Mouse (Mus musculus) liver, embryonic 12.5 days (tissue): ENCODE measurements around the gene Arhgef10l. TPM values are rescaled to one million over a fixed set of nuclear protein-coding genes. Genes with fewer than 3 reads are reported as not detected.

Experiments
- ATAC-seq: fragments of 200-750 bp; cut with Nextera tagmentation; 2 replicates; pipeline ENCODE4 v1.8.0; 2017; ENCODE audit warnings: moderate number of reproducible peaks, mild to moderate bottlenecking, moderate library complexity
- H3K27ac ChIP-seq: fragments of 300-500 bp; sonication (generic); 2 replicates; pipeline ENCODE4 v1.5.1; 2016; ENCODE audit warnings: mild to moderate bottlenecking
- H3K27me3 ChIP-seq: fragments of 300-500 bp; sonication (generic); replicated peaks from 2 replicates; pipeline ENCODE4 v1.6.1; 2016; ENCODE audit warnings: mild to moderate bottlenecking, moderate library complexity
- H3K36me3 ChIP-seq: fragments of 300-500 bp; sonication (generic); 2 replicates; pipeline ENCODE4 v1.6.1; 2016; ENCODE audit warnings: mild to moderate bottlenecking, moderate library complexity
- H3K4me1 ChIP-seq: fragments of 300-500 bp; sonication (generic); 2 replicates; pipeline ENCODE4 v1.6.1; 2016
- H3K4me2 ChIP-seq: fragments of 300-500 bp; sonication (generic); 2 replicates; pipeline ENCODE4 v1.6.1; 2016; ENCODE audit warnings: mild to moderate bottlenecking, moderate library complexity
- H3K4me3 ChIP-seq: fragments of 300-500 bp; sonication (generic); 2 replicates; pipeline ENCODE4 v1.5.1; 2016; ENCODE audit warnings: mild to moderate bottlenecking, moderate library complexity
- H3K9ac ChIP-seq: fragments of 300-500 bp; sonication (generic); 2 replicates; pipeline ENCODE4 v1.6.1; 2016; ENCODE audit warnings: mild to moderate bottlenecking, moderate library complexity
- H3K9me3 ChIP-seq: fragments of 300-500 bp; sonication (generic); replicated peaks from 2 replicates; pipeline ENCODE4 v1.6.1; 2016; ENCODE audit warnings: mild to moderate bottlenecking, moderate library complexity
- WGBS: fragments of 180-500 bp; shearing (Covaris S2); methylation state at CpG from one replicate; pipeline ENCODE4 v1.1.7; 2016; ENCODE audit not compliant: insufficient replicate concordance; 5-methylcytosine and 5-hydroxymethylcytosine counted together
- microRNA-seq: library from miRNA; unstranded; fragments of <30 nt; microRNA quantifications from one replicate; pipeline ENCODE4, GENCODE M21; 2017
- polyA plus RNA-seq: library from polyadenylated mRNA; unstranded; fragments of >200 nt; fragmentation: Nextera tagmentation; extraction: Ambion mirVana; gene quantifications from 2 replicates; pipeline ENCODE4 v1.2.1, GENCODE M21; 2016

The Arhgef10l gene
- polyA plus RNA-seq, 1 experiment from 2014 or later = 3.5 TPM

DNA sequence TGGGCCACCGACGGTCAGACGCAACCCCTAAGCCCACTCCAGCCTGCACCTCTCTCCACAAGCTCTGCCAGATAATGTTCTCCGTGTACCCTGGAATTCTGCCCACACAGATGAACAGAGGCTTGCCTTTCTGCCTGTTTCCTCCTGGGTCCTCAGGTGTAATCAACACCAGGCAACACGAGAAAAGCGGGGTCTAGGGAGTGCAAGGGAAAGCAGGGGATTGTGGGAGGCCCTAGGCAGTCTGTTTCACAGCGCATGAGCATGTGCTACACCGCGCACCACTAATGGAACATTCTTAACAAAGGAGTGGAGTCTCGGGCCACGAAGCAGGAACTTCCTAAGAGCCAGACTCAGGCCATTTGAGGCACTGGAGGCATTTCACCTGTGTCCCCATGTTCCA is 182.7 kb downstream of the Arhgef10l start:
- Histone ChIP-seq H3K4me2 (no peak overlapping the region), H3K36me3 (no peaks in the 10 kb centered on the region), H3K27me3 (no peaks in the 10 kb centered on the region), H3K4me1 (no peaks in the 10 kb centered on the region; the same call in 1 of the 2 replicates), H3K9me3 (no peaks in the 10 kb centered on the region), H3K9ac (no peak overlapping the region), H3K27ac (no peak overlapping the region), H3K4me3 (no peak overlapping the region)
- ATAC-seq = no peak
- WGBS = 70% methylated on average over 11 of the region's 11 CpGs

GRCm38 (mm10) chr4:140480369-140481067 is 185.3 kb downstream of the Arhgef10l start:
- Histone ChIP-seq H3K9ac (no peak overlapping the region), H3K4me1 (no peaks in the 10 kb centered on the region; the same call in 1 of the 2 replicates), H3K4me3 (no peak overlapping the region), H3K36me3 (no peaks in the 10 kb centered on the region), H3K4me2 (no peak overlapping the region), H3K9me3 (0 out of 2 replicates have a peak, but pooled peaks cover 6% of the 10 kb centered on the region), H3K27me3 (no peaks in the 10 kb centered on the region), H3K27ac (no peak overlapping the region)
- no peak for ATAC-seq
- WGBS = 49% methylated on average over 15 of the region's 15 CpGs

GRCm38 (mm10) chr4:140475194-140475593 is 190.6 kb downstream of the Arhgef10l start:
- H3K4me1 ChIP-seq = no peaks in the 10 kb centered on the region; the same call in 1 of the 2 replicates
- WGBS = 71% methylated on average over 8 of the region's 8 CpGs

GRCm38 (mm10) chr4:140469760-140470452 is 195.9 kb downstream of the Arhgef10l start:
- ATAC-seq = no peak
- no peak overlapping the region for H3K27ac ChIP-seq
- H3K9ac ChIP-seq = no peak overlapping the region
- no peaks in the 10 kb centered on the region for H3K4me1 ChIP-seq
- H3K27me3 ChIP-seq = no peaks in the 10 kb centered on the region
- 57% methylated on average over 13 of the region's 13 CpGs for WGBS
- peaks cover 18% of the 10 kb centered on the region for H3K9me3 ChIP-seq
- H3K4me3 ChIP-seq = no peak overlapping the region
- no peaks in the 10 kb centered on the region for H3K36me3 ChIP-seq
- H3K4me2 ChIP-seq = no peak overlapping the region

More at GRCm38 (mm10) chr4:140475194-140475593, 190.6 kb downstream of the Arhgef10l start:
- no peak overlapping the region for H3K4me3 ChIP-seq
- H3K36me3 ChIP-seq = no peaks in the 10 kb centered on the region
- H3K4me2 ChIP-seq = no peak overlapping the region
- H3K27me3 ChIP-seq = no peaks in the 10 kb centered on the region
- H3K9me3 ChIP-seq = peaks cover 31% of the 10 kb centered on the region
- no peak overlapping the region for H3K27ac ChIP-seq
- ATAC-seq = no peak
- H3K9ac ChIP-seq = no peak overlapping the region

DNA sequence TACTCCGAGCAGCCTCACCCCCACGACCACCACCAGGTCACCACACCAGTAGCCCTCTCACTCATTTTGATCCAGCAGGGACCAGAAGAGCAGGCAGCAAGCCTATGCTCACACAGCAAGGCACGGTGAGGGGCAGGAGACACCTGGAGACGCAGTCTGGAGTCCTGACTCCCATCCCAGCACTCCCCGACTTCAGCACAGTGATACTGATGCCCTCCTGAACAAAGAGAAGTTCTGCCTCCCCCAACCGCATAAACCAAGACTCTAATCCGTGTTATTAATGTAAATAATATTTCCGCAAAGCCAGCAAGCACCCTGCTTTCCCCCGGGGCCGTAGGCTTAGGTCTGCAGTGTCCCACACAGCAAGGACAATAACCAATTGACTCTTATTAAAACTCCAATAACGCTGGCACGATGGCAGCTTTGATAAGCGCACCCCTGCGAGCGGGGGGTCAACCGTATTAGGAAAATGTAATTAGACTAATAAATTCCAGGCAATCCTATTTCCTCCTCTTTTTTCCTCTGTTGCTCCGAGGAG is 198.5 kb downstream of the Arhgef10l start:
- ATAC-seq = no peak
- Histone ChIP-seq H3K27ac (no peak overlapping the region), H3K9me3 (no peaks in the 10 kb centered on the region), H3K4me1 (no peaks in the 10 kb centered on the region), H3K27me3 (no peaks in the 10 kb centered on the region), H3K4me3 (no peak overlapping the region), H3K9ac (no peak overlapping the region), H3K4me2 (no peak overlapping the region), H3K36me3 (no peaks in the 10 kb centered on the region)
- 61% methylated on average over 17 of the region's 17 CpGs for WGBS

Small RNA genes within 50 kb of the gene (microRNA-seq; reads per million reads assigned to microRNA genes)
- gene Gm23045 = not detected

Other genes starting within 250 kb of the Arhgef10l start
- gene Rcc2, start 34.5 kb upstream of the Arhgef10l start, polyA plus RNA-seq = 100 and 102 TPM in 2 replicates
- not detected in 2 replicates for gene Padi6, start 76.6 kb upstream of the Arhgef10l start, polyA plus RNA-seq
- gene Padi4, start 108.2 kb upstream of the Arhgef10l start, polyA plus RNA-seq = 0.63 and 0.91 TPM in 2 replicates
- 0.37 and 0.47 TPM in 2 replicates for gene Padi3, start 144.6 kb upstream of the Arhgef10l start, polyA plus RNA-seq
- 0.10 TPM in 1 of 2 replicates, not detected in the other for gene Padi1, start 179.8 kb upstream of the Arhgef10l start, polyA plus RNA-seq
- gene Padi2, start 240.3 kb upstream of the Arhgef10l start, polyA plus RNA-seq = 2.5 and 3.7 TPM in 2 replicates